Mouse (Mus musculus): ENCODE results near the gene Mrgprf.

- TF ChIP-seq USF1 (IDR thresholded peaks at IDR 0.05; ENCODE audit: low read depth) = no peak
- no peak for TF ChIP-seq POLR2A (IDR thresholded peaks at IDR 0.05; ENCODE audit: insufficient read length, low read depth)
- no peak for TF ChIP-seq TCF12 (IDR thresholded peaks at IDR 0.05; ENCODE audit: insufficient read depth, poor library complexity, severe bottlenecking)
- no peak for TF ChIP-seq SRF (IDR thresholded peaks at IDR 0.05; ENCODE audit: control insufficient read depth, insufficient read length, low read depth)
- TF ChIP-seq MAX (IDR thresholded peaks at IDR 0.05; ENCODE audit: low read depth) = no peak
Measured at GRCm38 (mm10) chr7:145333936-145334335, 33.3 kb downstream of the Mrgprf start.

All from myocyte (in vitro differentiated cells).